ENCODE assay signal across 9 mouse cellular contexts in the genomic region with DNA sequence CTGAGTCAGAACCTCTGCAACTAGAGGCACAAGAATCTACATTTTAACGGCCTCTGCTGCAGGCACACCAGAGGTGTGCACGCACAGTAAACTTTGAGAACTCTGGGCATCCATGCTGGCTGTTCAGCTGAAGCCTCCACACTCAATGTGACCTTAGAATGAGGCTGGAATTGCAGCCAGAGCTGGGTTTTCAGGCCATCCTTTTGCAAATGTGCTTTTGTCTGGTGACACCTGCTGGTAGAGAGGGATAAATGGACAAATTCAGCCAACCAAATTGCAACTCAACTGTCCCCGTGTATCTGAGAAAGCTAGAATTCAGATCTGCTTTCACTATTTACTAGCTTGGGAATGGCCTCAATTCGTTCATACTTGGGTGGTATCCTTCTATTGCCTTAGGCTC. TPM values are rescaled to one million over a fixed set of nuclear protein-coding genes. Genes with fewer than 3 reads are reported as not detected.
DNase-seq lines count a peak whose midpoint lies in the region; ATAC-seq and TF ChIP-seq lines count a peak whose summit lies in the region.
"Had no signal": no experiment of that assay in that cellular context is flagged by ENCODE, and none has a peak within 500 bp of the region (broad histone marks: within the 10 kb centered on the region; RNA-seq: fewer than 3 reads in every experiment).

No protein-coding gene starts in this region.

- H3K27me3 ChIP-seq in spleen, adult 2 months (ENCODE audit: control insufficient read depth, insufficient read depth, low read length) = no peaks in the 10 kb centered on the region
- H3K27me3 ChIP-seq in forebrain, embryonic 15.5 days = no peaks in the 10 kb centered on the region
- H3K27me3 ChIP-seq: embryonic facial prominence, embryonic 12.5 days had no signal

- H3K4me1 ChIP-seq in spleen, adult 2 months (ENCODE audit: control insufficient read depth, insufficient read depth, insufficient read length) = no peaks in the 10 kb centered on the region
- H3K4me1 ChIP-seq in forebrain, embryonic 15.5 days = peaks cover 7% of the 10 kb centered on the region; the same call in 1 of the 2 replicates

- H3K27ac ChIP-seq in spleen, adult 2 months (ENCODE audit: insufficient read depth, low read length) = no peak overlapping the region
- H3K27ac ChIP-seq in forebrain, embryonic 15.5 days (replicated peaks) = no peak overlapping the region
- H3K27ac ChIP-seq: embryonic facial prominence, embryonic 12.5 days had no signal

- ATAC-seq in forebrain, embryonic 15.5 days (replicated peaks) = peak; percentile 59

- H3K4me2 ChIP-seq in forebrain, embryonic 15.5 days (replicated peaks) = no peak overlapping the region
- H3K4me2 ChIP-seq: embryonic facial prominence, embryonic 12.5 days had no signal

- no peak overlapping the region for H3K9ac ChIP-seq in forebrain, embryonic 15.5 days (replicated peaks)
- H3K9ac ChIP-seq: embryonic facial prominence, embryonic 12.5 days had no signal

- no peak overlapping the region for H3K4me3 ChIP-seq in spleen, adult 2 months (ENCODE audit: extremely low read depth, insufficient read depth, insufficient read length)
- no peak overlapping the region for H3K4me3 ChIP-seq in forebrain, embryonic 15.5 days
- H3K4me3 ChIP-seq: embryonic facial prominence, embryonic 12.5 days had no signal

- WGBS in spleen, adult 2 months = 26% methylated on average over 4 of the region's 4 CpGs
- 40% methylated on average over 4 of the region's 4 CpGs for WGBS in forebrain, embryonic 15.5 days

- no peaks in the 10 kb centered on the region for H3K9me3 ChIP-seq in forebrain, embryonic 15.5 days
- H3K9me3 ChIP-seq: embryonic facial prominence, embryonic 12.5 days had no signal

- no peak for TF ChIP-seq POLR2A in spleen, adult 2 months (IDR thresholded peaks at IDR 0.05; ENCODE audit: low read depth, low read length)

- no peaks in the 10 kb centered on the region for H3K36me3 ChIP-seq in spleen, adult 2 months (ENCODE audit: control insufficient read depth, insufficient read depth, low read length)
- no peaks in the 10 kb centered on the region for H3K36me3 ChIP-seq in forebrain, embryonic 15.5 days
- H3K36me3 ChIP-seq: embryonic facial prominence, embryonic 12.5 days had no signal

- no peak for DNase-seq in spleen, adult 2 months (ENCODE audit: low read depth in 1 of 2, low spot score in 2 of 2)
- no peak for DNase-seq in spleen, adult 12 weeks (ENCODE audit: low spot score)
- DNase-seq in c-Kit-positive CD71-negative TER-119-negative erythroid progenitor cells, embryonic 14.5 days (ENCODE audit: low read depth) = peak; percentile 23
- peak; percentile 70 for DNase-seq in heart, postnatal 4 days
- peak; percentile 55 to 63 for DNase-seq in left cerebral cortex, adult 18-20 months (ENCODE audit: low spot score in 2 of 2)
- DNase-seq in mesoderm, embryonic 11.5 days (ENCODE audit: low read depth, low spot score) = peak; percentile 74
- peak; percentile 10 to 22 for DNase-seq in spleen, postnatal 36 days (ENCODE audit: low spot score in 2 of 2)

- peak; percentile 31; the same call in 1 of the 2 replicates for TF ChIP-seq CTCF in spleen, adult 2 months (IDR thresholded peaks at IDR 0.05; ENCODE audit: extremely low read depth, insufficient read depth, insufficient read length, insufficient replicate concordance)

RNA-seq across cellular contexts. Expression of a gene that starts 37.1 kb away (rescaled TPM):
- 0.05 and 0.18 TPM in 2 replicates for polyA plus RNA-seq in spleen, adult 2 months (2012; rRNA removed)
- polyA plus RNA-seq in forebrain, embryonic 15.5 days (2015; fragmentation: Nextera tagmentation; extraction: Ambion mirVana) = 47.6 and 52.3 TPM in 2 replicates
- 10 to 100 TPM; 34.4 to 40.0 TPM for total RNA-seq in heart, postnatal 4 days (2021)
- 10 to 100 TPM; 31.0 to 34.4 TPM for total RNA-seq in left cerebral cortex, adult 18-20 months (2021)

Comparison
In these comparisons a context has a peak if more than half of its experiments do, and no peak if none do; other contexts are left out.
1. DNase-seq: peak in c-Kit-positive CD71-negative TER-119-negative erythroid progenitor cells, embryonic 14.5 days (single experiment), heart, postnatal 4 days (single experiment), left cerebral cortex, adult 18-20 months (2 of 2), mesoderm, embryonic 11.5 days (single experiment) and spleen, postnatal 36 days (2 of 2); none in spleen, adult 2 months (0 of 2) and spleen, adult 12 weeks (single experiment).